Mouse (Mus musculus): Measurements from ENCODE around the gene Medag. TPM values are rescaled to one million over a fixed set of nuclear protein-coding genes. Genes with fewer than 3 reads are reported as not detected.

Medag gene
- total RNA-seq, 2 experiments from 2014 or later: not detected

GRCm38 (mm10) chr5:149427277-149428060, 15.9 kb downstream of the Medag start:
- ATAC-seq (replicated peaks; ENCODE audit: poor library complexity, severe bottlenecking): no peak

GRCm38 (mm10) chr5:149428347-149428746, 16.8 kb downstream of the Medag start:
- peak; percentile 95 for ATAC-seq (replicated peaks; ENCODE audit: poor library complexity, severe bottlenecking)

GRCm38 (mm10) chr5:149428810-149429255, 17.3 kb downstream of the Medag start:
- ATAC-seq (replicated peaks; ENCODE audit: poor library complexity, severe bottlenecking): peak; percentile 77

GRCm38 (mm10) chr5:149429541-149429940, 18.0 kb downstream of the Medag start:
- no peak for ATAC-seq (replicated peaks; ENCODE audit: poor library complexity, severe bottlenecking)

GRCm38 (mm10) chr5:149430943-149431342, 19.4 kb downstream of the Medag start:
- no peak for ATAC-seq (replicated peaks; ENCODE audit: poor library complexity, severe bottlenecking)

GRCm38 (mm10) chr5:149433618-149434017, 22.1 kb downstream of the Medag start:
- ATAC-seq (replicated peaks; ENCODE audit: poor library complexity, severe bottlenecking): no peak

GRCm38 (mm10) chr5:149434141-149434690, 22.7 kb downstream of the Medag start:
- peak; percentile 37 for ATAC-seq (replicated peaks; ENCODE audit: poor library complexity, severe bottlenecking)

GRCm38 (mm10) chr5:149436541-149436940, 25.0 kb downstream of the Medag start:
- ATAC-seq (replicated peaks; ENCODE audit: poor library complexity, severe bottlenecking): no peak

- ATAC-seq (replicated peaks; ENCODE audit: poor library complexity, severe bottlenecking): no peak
Measured at GRCm38 (mm10) chr5:149437150-149437549, 25.6 kb downstream of the Medag start.

GRCm38 (mm10) chr5:149439531-149440179, 28.1 kb downstream of the Medag start, which contains the start of gene Tex26:
Gene Tex26 (plus strand): TSS chr5:149439660.
- peak; percentile 87 for ATAC-seq (replicated peaks; ENCODE audit: poor library complexity, severe bottlenecking)

- peak; percentile 25 for ATAC-seq (replicated peaks; ENCODE audit: poor library complexity, severe bottlenecking)
Measured at GRCm38 (mm10) chr5:149440180-149440573, 28.6 kb downstream of the Medag start.

- ATAC-seq (replicated peaks; ENCODE audit: poor library complexity, severe bottlenecking): no peak
Measured at GRCm38 (mm10) chr5:149441646-149442276, 30.2 kb downstream of the Medag start.

GRCm38 (mm10) chr5:149442277-149442660, 30.7 kb downstream of the Medag start:
- ATAC-seq (replicated peaks; ENCODE audit: poor library complexity, severe bottlenecking): no peak

- no peak for ATAC-seq (replicated peaks; ENCODE audit: poor library complexity, severe bottlenecking)
Measured at GRCm38 (mm10) chr5:149444451-149444850, 32.9 kb downstream of the Medag start.

- ATAC-seq (replicated peaks; ENCODE audit: poor library complexity, severe bottlenecking): peak; percentile 98
Measured at GRCm38 (mm10) chr5:149446495-149446894, 34.9 kb downstream of the Medag start.

GRCm38 (mm10) chr5:149447733-149448132, 36.2 kb downstream of the Medag start:
- ATAC-seq (replicated peaks; ENCODE audit: poor library complexity, severe bottlenecking): no peak

- ATAC-seq (replicated peaks; ENCODE audit: poor library complexity, severe bottlenecking): no peak
Measured at GRCm38 (mm10) chr5:149449406-149449805, 37.9 kb downstream of the Medag start.

GRCm38 (mm10) chr5:149451209-149451681, 39.7 kb downstream of the Medag start:
- no peak for ATAC-seq (replicated peaks; ENCODE audit: poor library complexity, severe bottlenecking)

GRCm38 (mm10) chr5:149454281-149454680, 42.7 kb downstream of the Medag start:
- peak; percentile 89 for ATAC-seq (replicated peaks; ENCODE audit: poor library complexity, severe bottlenecking)

- no peak for ATAC-seq (replicated peaks; ENCODE audit: poor library complexity, severe bottlenecking)
Measured at GRCm38 (mm10) chr5:149456544-149456943, 45.0 kb downstream of the Medag start.

GRCm38 (mm10) chr5:149462071-149462470, 50.5 kb downstream of the Medag start:
- ATAC-seq (replicated peaks; ENCODE audit: poor library complexity, severe bottlenecking): no peak
